In genomic region chr7:124782816-124783215, GRCm38 (mm10) we compare ENCODE assay signal across 9 mouse cellular contexts.
A peak's percentile ranks its signal among the peaks of the same experiment; 100 is the strongest.
DNase-seq lines count a peak whose midpoint lies in the region; ATAC-seq and TF ChIP-seq lines count a peak whose summit lies in the region.
"Had no signal": no experiment of that assay in that cellular context is flagged by ENCODE, and none has a peak within 500 bp of the region (broad histone marks: within the 10 kb centered on the region; RNA-seq: fewer than 3 reads in every experiment).

No protein-coding gene starts in this region.

- H3K9ac ChIP-seq in intestine, postnatal 0 days (ENCODE audit: low read depth, low read length): no peak overlapping the region
- no peak overlapping the region for H3K9ac ChIP-seq in intestine, embryonic 16.5 days (ENCODE audit: low read depth, low read length)
- H3K9ac ChIP-seq in ES-E14 (ENCODE audit: insufficient read depth, low read depth, low read length, poor library complexity, severe bottlenecking): no peak overlapping the region
- H3K9ac ChIP-seq: limb, embryonic 15.5 days had no signal

- no peak overlapping the region for H3K4me2 ChIP-seq in intestine, postnatal 0 days (replicated peaks; ENCODE audit: low read depth)
- no peak overlapping the region for H3K4me2 ChIP-seq in intestine, embryonic 16.5 days (ENCODE audit: low read depth, low read length)
- H3K4me2 ChIP-seq: limb, embryonic 15.5 days had no signal

- no peak overlapping the region for H3K4me3 ChIP-seq in intestine, postnatal 0 days (ENCODE audit: low read depth, low read length)
- no peak overlapping the region for H3K4me3 ChIP-seq in intestine, embryonic 16.5 days (ENCODE audit: low read length)
- no peak overlapping the region for H3K4me3 ChIP-seq in ES-E14 (ENCODE audit: insufficient read depth in 1 of 2, low read depth in 1 of 2, low read length in 2 of 2, poor library complexity in 1 of 2, severe bottlenecking in 1 of 2)
- H3K4me3 ChIP-seq: limb, embryonic 15.5 days had no signal

- no peaks in the 10 kb centered on the region for H3K27me3 ChIP-seq in intestine, postnatal 0 days (replicated peaks; ENCODE audit: control insufficient read depth, insufficient read depth, low read length)
- no peaks in the 10 kb centered on the region for H3K27me3 ChIP-seq in intestine, embryonic 16.5 days (replicated peaks; ENCODE audit: control insufficient read depth, insufficient read depth, low read length)
- H3K27me3 ChIP-seq: limb, embryonic 15.5 days had no signal

- in situ Hi-C loops in ES-E14 (cut with MboI; ENCODE audit: low sequenced_read_pairs in 2 of 2, unreplicated experiment in 2 of 2): loop anchor here in 1 of 2 experiments (25.0 kb wide), 1 partner anchor 396 kb away; no protein-coding TSS in a partner anchor

- no peak for ATAC-seq in intestine, postnatal 0 days
- no peak for ATAC-seq in intestine, embryonic 16.5 days

- WGBS in intestine, postnatal 0 days: 58% methylated on average over 4 of the region's 4 CpGs
- WGBS in intestine, embryonic 16.5 days: 53% methylated on average over 4 of the region's 4 CpGs

- TF ChIP-seq CTCF in intestine, postnatal 0 days (IDR thresholded peaks at IDR 0.05; ENCODE audit: low read depth): peak; percentile 68

- H3K27ac ChIP-seq in intestine, postnatal 0 days (ENCODE audit: low read depth, low read length): no peak overlapping the region
- no peak overlapping the region for H3K27ac ChIP-seq in intestine, embryonic 16.5 days (ENCODE audit: low read length)
- H3K27ac ChIP-seq in ES-E14 (ENCODE audit: insufficient read depth, low read depth, low read length, poor library complexity, severe bottlenecking): no peak overlapping the region
- H3K27ac ChIP-seq: limb, embryonic 15.5 days had no signal

- 0 out of 2 replicates have a peak, but pooled peaks cover 2% of the 10 kb centered on the region for H3K9me3 ChIP-seq in intestine, postnatal 0 days (ENCODE audit: control insufficient read depth)
- no peaks in the 10 kb centered on the region for H3K9me3 ChIP-seq in intestine, embryonic 16.5 days (ENCODE audit: control insufficient read depth, low read length)
- H3K9me3 ChIP-seq in ES-E14 (ENCODE audit: control insufficient read depth, insufficient read depth, low read depth, low read length): no peaks in the 10 kb centered on the region
- H3K9me3 ChIP-seq: limb, embryonic 15.5 days had no signal

- H3K36me3 ChIP-seq in intestine, postnatal 0 days (ENCODE audit: control insufficient read depth, insufficient read depth): no peaks in the 10 kb centered on the region
- H3K36me3 ChIP-seq in intestine, embryonic 16.5 days (ENCODE audit: control insufficient read depth, insufficient read depth, low read length): no peaks in the 10 kb centered on the region
- no peaks in the 10 kb centered on the region for H3K36me3 ChIP-seq in ES-E14 (ENCODE audit: control insufficient read depth, insufficient read depth, low read length, poor library complexity, severe bottlenecking)
- H3K36me3 ChIP-seq: limb, embryonic 15.5 days had no signal

- no peaks in the 10 kb centered on the region for H3K4me1 ChIP-seq in intestine, postnatal 0 days (replicated peaks; ENCODE audit: control insufficient read depth, insufficient read depth, low read length)
- H3K4me1 ChIP-seq in intestine, embryonic 16.5 days (ENCODE audit: control insufficient read depth, insufficient read depth, low read length): no peaks in the 10 kb centered on the region
- H3K4me1 ChIP-seq in ES-E14 (ENCODE audit: control insufficient read depth in 2 of 2, insufficient read depth in 2 of 2, low read length in 2 of 2, poor library complexity in 1 of 2): no peaks in the 10 kb centered on the region
- H3K4me1 ChIP-seq: limb, embryonic 15.5 days had no signal

- DNase-seq in ES-E14 (ENCODE audit: low read depth, low spot score): peak; percentile 26
- DNase-seq in cerebellum, adult 18-20 months: peak; percentile 46 to 55
- peak; percentile 21 to 59 for DNase-seq in kidney, postnatal 36 days
- DNase-seq in spleen, postnatal 36 days (ENCODE audit: low spot score in 2 of 2): no peak
- DNase-seq in spleen, postnatal 4 days (ENCODE audit: low spot score in 2 of 2): no peak
- no peak for DNase-seq in spleen, adult 18-20 months

TF ChIP-seq in ES-E14, 5 proteins besides CTCF, POLR2A, EP300 and RAD21:
- TF ChIP-seq CHD2 (IDR thresholded peaks at IDR 0.05; ENCODE audit: low read depth, low read length): no peak
- no peak for TF ChIP-seq MAFK (IDR thresholded peaks at IDR 0.05; ENCODE audit: insufficient read depth, low read depth, low read length)
- TF ChIP-seq ZC3H11A (IDR thresholded peaks at IDR 0.05; ENCODE audit: borderline replicate concordance, low read depth, low read length): peak; percentile 80
- no peak for TF ChIP-seq HCFC1 (IDR thresholded peaks at IDR 0.05; ENCODE audit: borderline replicate concordance, insufficient read depth, low read length)
- peak; percentile 93 for TF ChIP-seq ZNF384 (IDR thresholded peaks at IDR 0.05; ENCODE audit: low read depth, low read length)

Comparison
In these comparisons a context has a peak if more than half of its experiments do, and no peak if none do; other contexts are left out.
1. DNase-seq: peak in ES-E14 (single experiment), cerebellum, adult 18-20 months (2 of 2) and kidney, postnatal 36 days (2 of 2); none in spleen, postnatal 36 days (0 of 2), spleen, postnatal 4 days (0 of 2) and spleen, adult 18-20 months (0 of 2).